Mouse (Mus musculus) spleen, embryonic (tissue): ENCODE data around the gene Cltc.

ENCODE experiments used
- CTCF ChIA-PET: fragments of 350-600 bp; sonication (Branson Sonifier 250); formaldehyde crosslinking; loops from one replicate; lab custom pipeline; 2022; lab: Charles Lee

Gene Cltc

GRCm38 (mm10) chr11:86652578-86652979 is 104.8 kb downstream of the Cltc start:
- CTCF ChIA-PET = interaction anchor here (0.7 to 1.4 kb wide), 8 partner anchors 55 to 401 kb away, joined by 3 to 9 read pairs (median 4); no protein-coding TSS in a partner anchor

GRCm38 (mm10) chr11:86650676-86651075 is 106.7 kb downstream of the Cltc start:
- CTCF ChIA-PET = no interaction called here

DNA sequence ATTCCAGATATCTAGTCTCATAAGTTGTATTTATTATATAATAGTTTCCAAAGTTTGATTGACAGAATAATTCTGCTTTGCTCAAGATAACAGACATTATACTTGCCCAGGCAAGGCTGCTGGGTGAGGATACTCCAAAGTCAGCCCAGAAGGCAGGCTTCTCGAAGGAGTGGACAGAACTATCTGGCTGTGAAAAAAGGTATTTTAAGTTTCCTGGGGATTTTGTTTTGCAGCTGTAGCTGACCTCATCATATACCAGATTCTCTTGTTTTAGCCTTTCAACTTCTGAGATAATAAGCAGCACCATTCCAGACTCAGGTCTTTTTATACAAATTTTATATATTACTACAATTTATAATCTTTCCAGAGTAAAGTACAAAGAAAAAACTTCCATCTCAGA is 107.8 kb downstream of the Cltc start:
- CTCF ChIA-PET = interaction anchor here (1.2 kb wide), 1 partner anchor 46 kb away, joined by 3 read pairs; no protein-coding TSS in a partner anchor

- CTCF ChIA-PET = no interaction called here
Measured at GRCm38 (mm10) chr11:86647706-86648447, 109.5 kb downstream of the Cltc start.

DNA sequence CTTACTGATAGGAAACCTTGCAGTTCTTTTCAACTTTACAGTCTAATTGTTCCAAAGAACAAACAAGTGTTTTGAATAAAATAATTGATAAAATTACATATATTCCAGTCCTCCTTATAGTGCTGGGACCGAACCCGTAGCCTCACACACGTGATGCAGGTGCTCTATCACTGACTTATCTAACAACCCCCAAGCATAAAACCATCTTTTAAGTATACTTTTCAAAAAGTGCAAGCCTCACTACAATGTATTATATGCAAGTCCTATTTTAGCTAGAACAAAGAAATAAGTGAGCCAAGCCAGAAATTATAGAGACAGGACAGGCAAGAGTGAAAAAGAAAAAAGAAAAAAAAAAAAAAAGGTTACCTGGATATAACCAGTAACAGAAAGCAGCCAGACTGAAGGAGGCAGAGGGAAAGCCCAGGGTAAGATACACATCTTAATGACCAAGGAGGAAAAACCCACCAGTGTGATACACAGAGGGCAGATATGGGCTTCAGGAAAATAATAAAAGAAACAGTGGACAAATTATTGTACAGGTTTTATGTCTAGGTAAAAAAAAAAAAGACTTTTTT is 110.4 kb downstream of the Cltc start:
- CTCF ChIA-PET = no interaction called here

DNA sequence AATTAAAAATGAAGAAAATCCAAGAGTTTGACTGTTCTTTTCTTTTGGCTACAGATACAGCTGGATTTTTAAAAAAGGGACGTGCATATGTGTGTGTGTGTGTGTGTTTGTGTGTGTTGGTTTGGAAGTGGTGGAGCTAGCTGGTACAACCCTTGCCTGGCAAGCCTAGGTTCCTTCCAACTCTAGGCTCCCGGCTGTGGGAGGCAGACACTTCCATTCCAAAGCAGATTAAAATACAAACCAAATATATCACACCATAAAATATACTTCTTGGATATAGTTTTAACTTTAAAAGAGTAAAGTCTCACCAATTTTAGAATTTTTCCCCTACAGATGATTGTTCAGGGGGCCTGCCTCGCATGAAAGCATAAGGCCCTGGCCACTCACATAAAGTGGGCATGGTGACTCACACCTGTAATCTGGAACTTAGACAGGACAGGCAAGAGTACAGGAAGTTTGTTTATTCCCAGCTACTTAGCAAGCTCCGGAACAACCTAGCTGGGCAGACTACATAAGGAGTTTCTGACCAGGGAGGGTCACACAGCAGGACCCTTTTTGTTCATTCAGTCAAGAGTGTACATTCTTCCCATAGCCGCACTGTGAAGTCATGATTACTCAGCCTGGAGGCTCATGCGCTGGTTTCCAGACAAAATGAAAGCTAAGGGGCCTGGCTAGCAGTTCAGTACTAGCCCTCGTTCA is 111.1 kb downstream of the Cltc start:
- CTCF ChIA-PET = no interaction called here

- CTCF ChIA-PET = interaction anchor here (0.8 kb wide), 1 partner anchor 19 kb away, joined by 5 read pairs; no protein-coding TSS in a partner anchor
Measured at GRCm38 (mm10) chr11:86644553-86644952, 112.8 kb downstream of the Cltc start.
